Mouse (Mus musculus): ENCODE results near the gene Syce3.

Syce3 gene

GRCm38 (mm10) chr15:89421938-89422337 lies 11.6 kb upstream of the Syce3 start:
- DNase-seq, result no peak

- no peak for DNase-seq
Observed at GRCm38 (mm10) chr15:89415282-89415681, 5.0 kb upstream of the Syce3 start.

- no peak for DNase-seq
Observed at GRCm38 (mm10) chr15:89406691-89407090, 3.6 kb downstream of the Syce3 start.

GRCm38 (mm10) chr15:89404831-89405623 lies 5.3 kb downstream of the Syce3 start:
- DNase-seq, result no peak

GRCm38 (mm10) chr15:89402471-89402870 lies 7.8 kb downstream of the Syce3 start:
- DNase-seq, result no peak

GRCm38 (mm10) chr15:89399716-89400115 lies 10.6 kb downstream of the Syce3 start:
- no peak for DNase-seq

- DNase-seq, result no peak
Observed at GRCm38 (mm10) chr15:89398146-89398545, 12.2 kb downstream of the Syce3 start.

GRCm38 (mm10) chr15:89396883-89397282 lies 13.4 kb downstream of the Syce3 start:
- DNase-seq, result no peak

GRCm38 (mm10) chr15:89390081-89390480 lies 20.2 kb downstream of the Syce3 start:
- no peak for DNase-seq

- no peak for DNase-seq
Observed at GRCm38 (mm10) chr15:89387127-89387526, 23.2 kb downstream of the Syce3 start.

- DNase-seq, result no peak
Observed at GRCm38 (mm10) chr15:89384617-89385016, 25.7 kb downstream of the Syce3 start, which contains the start of gene Klhdc7b. Gene Klhdc7b (plus strand): TSS chr15:89384917.

GRCm38 (mm10) chr15:89379429-89379828 lies 30.9 kb downstream of the Syce3 start:
- DNase-seq, result no peak

- DNase-seq, result no peak
Observed at GRCm38 (mm10) chr15:89378831-89379401, 31.4 kb downstream of the Syce3 start, which contains the start of gene Odf3b. Gene Odf3b (minus strand): TSS chr15:89379282.

GRCm38 (mm10) chr15:89377938-89378828 lies 32.1 kb downstream of the Syce3 start:
- DNase-seq, result no peak

GRCm38 (mm10) chr15:89377362-89377761 lies 32.9 kb downstream of the Syce3 start:
- no peak for DNase-seq

- DNase-seq, result no peak
Observed at GRCm38 (mm10) chr15:89376957-89377356, 33.3 kb downstream of the Syce3 start, which contains the start of gene Tymp. Gene Tymp (minus strand): TSS chr15:89377039.

GRCm38 (mm10) chr15:89376040-89376439 lies 34.3 kb downstream of the Syce3 start:
- DNase-seq, result no peak

- no peak for DNase-seq
Observed at GRCm38 (mm10) chr15:89374801-89375534, 35.3 kb downstream of the Syce3 start.

GRCm38 (mm10) chr15:89374340-89374739 lies 36.0 kb downstream of the Syce3 start:
- no peak for DNase-seq

- peak; percentile 99 for DNase-seq
Observed at GRCm38 (mm10) chr15:89373762-89374248, 36.5 kb downstream of the Syce3 start, which contains the start of gene Sco2. Gene Sco2 (minus strand): TSS chr15:89373846.

GRCm38 (mm10) chr15:89373027-89373761 lies 37.1 kb downstream of the Syce3 start:
- peak; percentile 90 for DNase-seq

Data from right cerebral cortex, postnatal 4 days (tissue).